Mouse (Mus musculus): Measurements from ENCODE around the gene Anxa4. TPM values are rescaled to one million over a fixed set of nuclear protein-coding genes. Genes with fewer than 3 reads are reported as not detected.
A peak's percentile ranks its signal among the peaks of the same experiment; 100 is the strongest.

The Anxa4 gene
- polyA plus RNA-seq, 1 experiment from 2014 or later, result 90.4 TPM

- Histone ChIP-seq H3K27ac (ENCODE audit: low read depth) (peak overlapping the region; percentile 7; the same call in 1 of the 2 replicates), H3K36me3 (ENCODE audit: insufficient read depth) (no peaks in the 10 kb centered on the region), H3K4me1 (ENCODE audit: insufficient read depth) (no peaks in the 10 kb centered on the region), H3K27me3 (ENCODE audit: insufficient read depth, low read length) (no peaks in the 10 kb centered on the region), H3K9me3 (ENCODE audit: low read depth, low read length) (no peaks in the 10 kb centered on the region), H3K9ac (no peak overlapping the region), H3K4me2 (no peak overlapping the region), H3K4me3 (ENCODE audit: low read depth, low read length) (no peak overlapping the region)
- DNase-seq (peak; percentile 26), ATAC-seq (ENCODE audit: insufficient read depth) (peak; percentile 31; the same call in 1 of the 2 replicates)
- no peak for TF ChIP-seq CTCF (IDR thresholded peaks at IDR 0.05; ENCODE audit: low read depth)
- 41% methylated on average over 6 of the region's 6 CpGs for WGBS
Observed at GRCm38 (mm10) chr6:86765637-86766059, 27.7 kb downstream of the Anxa4 start.

GRCm38 (mm10) chr6:86754105-86754863 is 39.1 kb downstream of the Anxa4 start:
- TF ChIP-seq CTCF (IDR thresholded peaks at IDR 0.05; ENCODE audit: low read depth), result peak; percentile 47; the same call in 1 of the 2 replicates
- H3K9me3 ChIP-seq (ENCODE audit: low read depth, low read length), result no peaks in the 10 kb centered on the region
- H3K27ac ChIP-seq (ENCODE audit: low read depth), result no peak overlapping the region
- H3K4me1 ChIP-seq (ENCODE audit: insufficient read depth), result no peaks in the 10 kb centered on the region
- no peak for ATAC-seq (ENCODE audit: insufficient read depth)
- WGBS, result 86% methylated on average over 10 of the region's 10 CpGs
- H3K36me3 ChIP-seq (ENCODE audit: insufficient read depth), result peaks cover 17% of the 10 kb centered on the region
- no peak overlapping the region for H3K4me3 ChIP-seq (ENCODE audit: low read depth, low read length)
- H3K9ac ChIP-seq, result no peak overlapping the region
- H3K27me3 ChIP-seq (ENCODE audit: insufficient read depth, low read length), result no peaks in the 10 kb centered on the region
- peak; percentile 23 for DNase-seq
- no peak overlapping the region for H3K4me2 ChIP-seq

GRCm38 (mm10) chr6:86752843-86753485 is 40.4 kb downstream of the Anxa4 start:
- DNase-seq, result no peak

GRCm38 (mm10) chr6:86750961-86751360 is 42.4 kb downstream of the Anxa4 start:
- ATAC-seq (ENCODE audit: insufficient read depth), result no peak
- Histone ChIP-seq H3K4me2 (no peak overlapping the region), H3K4me1 (ENCODE audit: insufficient read depth) (no peaks in the 10 kb centered on the region), H3K27ac (ENCODE audit: low read depth) (no peak overlapping the region), H3K9ac (no peak overlapping the region), H3K36me3 (ENCODE audit: insufficient read depth) (peaks cover 17% of the 10 kb centered on the region), H3K27me3 (ENCODE audit: insufficient read depth, low read length) (no peaks in the 10 kb centered on the region), H3K4me3 (ENCODE audit: low read depth, low read length) (no peak overlapping the region), H3K9me3 (ENCODE audit: low read depth, low read length) (no peaks in the 10 kb centered on the region)
- no peak for TF ChIP-seq CTCF (IDR thresholded peaks at IDR 0.05; ENCODE audit: low read depth)
- no peak for DNase-seq
- WGBS, result 89% methylated on average over 4 of the region's 4 CpGs

More at GRCm38 (mm10) chr6:86752843-86753485, 40.4 kb downstream of the Anxa4 start:
- H3K4me2 ChIP-seq, result no peak overlapping the region
- no peaks in the 10 kb centered on the region for H3K4me1 ChIP-seq (ENCODE audit: insufficient read depth)
- no peak overlapping the region for H3K4me3 ChIP-seq (ENCODE audit: low read depth, low read length)
- ATAC-seq (ENCODE audit: insufficient read depth), result no peak
- peaks cover 17% of the 10 kb centered on the region for H3K36me3 ChIP-seq (ENCODE audit: insufficient read depth)
- TF ChIP-seq CTCF (IDR thresholded peaks at IDR 0.05; ENCODE audit: low read depth), result no peak
- H3K9me3 ChIP-seq (ENCODE audit: low read depth, low read length), result no peaks in the 10 kb centered on the region
- H3K9ac ChIP-seq, result no peak overlapping the region
- 76% methylated on average over 5 of the region's 5 CpGs for WGBS
- H3K27me3 ChIP-seq (ENCODE audit: insufficient read depth, low read length), result no peaks in the 10 kb centered on the region
- H3K27ac ChIP-seq (ENCODE audit: low read depth), result no peak overlapping the region

- Histone ChIP-seq H3K4me1 (ENCODE audit: insufficient read depth) (no peaks in the 10 kb centered on the region), H3K36me3 (ENCODE audit: insufficient read depth) (peaks cover 15% of the 10 kb centered on the region), H3K4me2 (no peak overlapping the region), H3K9ac (no peak overlapping the region), H3K27ac (ENCODE audit: low read depth) (no peak overlapping the region), H3K9me3 (ENCODE audit: low read depth, low read length) (no peaks in the 10 kb centered on the region), H3K4me3 (ENCODE audit: low read depth, low read length) (no peak overlapping the region), H3K27me3 (ENCODE audit: insufficient read depth, low read length) (no peaks in the 10 kb centered on the region)
- no peak for DNase-seq
- TF ChIP-seq CTCF (IDR thresholded peaks at IDR 0.05; ENCODE audit: low read depth), result no peak
- no peak for ATAC-seq (ENCODE audit: insufficient read depth)
- WGBS, result 52% methylated on average over 4 of the region's 4 CpGs
Observed at GRCm38 (mm10) chr6:86749817-86750216, 43.6 kb downstream of the Anxa4 start.

GRCm38 (mm10) chr6:86747171-86747570 is 46.2 kb downstream of the Anxa4 start:
- H3K36me3 ChIP-seq (ENCODE audit: insufficient read depth), result 0 out of 2 replicates have a peak, but pooled peaks cover 10% of the 10 kb centered on the region
- H3K4me1 ChIP-seq (ENCODE audit: insufficient read depth), result no peaks in the 10 kb centered on the region
- no peaks in the 10 kb centered on the region for H3K27me3 ChIP-seq (ENCODE audit: insufficient read depth, low read length)
- ATAC-seq (ENCODE audit: insufficient read depth) (no peak), DNase-seq (peak; percentile 86)
- no peak overlapping the region for H3K9ac ChIP-seq
- H3K27ac ChIP-seq (ENCODE audit: low read depth), result no peak overlapping the region
- H3K4me2 ChIP-seq, result no peak overlapping the region
- H3K9me3 ChIP-seq (ENCODE audit: low read depth, low read length), result peaks cover 3% of the 10 kb centered on the region; the same call in 1 of the 2 replicates
- no peak overlapping the region for H3K4me3 ChIP-seq (ENCODE audit: low read depth, low read length)
- TF ChIP-seq CTCF (IDR thresholded peaks at IDR 0.05; ENCODE audit: low read depth), result peak; percentile 88

- H3K27ac ChIP-seq (ENCODE audit: low read depth), result no peak overlapping the region
- H3K9ac ChIP-seq, result no peak overlapping the region
- H3K9me3 ChIP-seq (ENCODE audit: low read depth, low read length), result peaks cover 3% of the 10 kb centered on the region; the same call in 1 of the 2 replicates
- DNase-seq, result no peak
- no peak overlapping the region for H3K4me2 ChIP-seq
- TF ChIP-seq CTCF (IDR thresholded peaks at IDR 0.05; ENCODE audit: low read depth), result no peak
- peaks cover 9% of the 10 kb centered on the region; the same call in 1 of the 2 replicates for H3K36me3 ChIP-seq (ENCODE audit: insufficient read depth)
- no peak for ATAC-seq (ENCODE audit: insufficient read depth)
- no peaks in the 10 kb centered on the region for H3K4me1 ChIP-seq (ENCODE audit: insufficient read depth)
- WGBS, result 34% methylated on average over 3 of the region's 3 CpGs
- no peak overlapping the region for H3K4me3 ChIP-seq (ENCODE audit: low read depth, low read length)
- H3K27me3 ChIP-seq (ENCODE audit: insufficient read depth, low read length), result no peaks in the 10 kb centered on the region
Observed at GRCm38 (mm10) chr6:86740652-86741051, 52.7 kb downstream of the Anxa4 start.

All from lung, embryonic 14.5 days (tissue).